8 mouse cellular contexts compared by ENCODE assay signal in genomic region chr11:59163255-59164236, GRCm38 (mm10). TPM values are rescaled to one million over a fixed set of nuclear protein-coding genes. Genes with fewer than 3 reads are reported as not detected.
DNase-seq lines count a peak whose midpoint lies in the region; ATAC-seq and TF ChIP-seq lines count a peak whose summit lies in the region.

Gene Iba57, minus strand, starts transcription at chr11:59163739.

- no peaks in the 10 kb centered on the region for H3K36me3 ChIP-seq in forebrain, embryonic 11.5 days (ENCODE audit: control insufficient read depth, insufficient read depth, low read length)
- H3K36me3 ChIP-seq in heart, postnatal 0 days (replicated peaks; ENCODE audit: control insufficient read depth, insufficient read depth, low read length), result 0 out of 2 replicates have a peak, but pooled peaks cover 3% of the 10 kb centered on the region
- H3K36me3 ChIP-seq in liver, embryonic 16.5 days (ENCODE audit: control insufficient read depth, insufficient read depth), result peaks cover 18% of the 10 kb centered on the region
- peaks cover 11% of the 10 kb centered on the region; the same call in 1 of the 2 replicates for H3K36me3 ChIP-seq in neural tube, embryonic 13.5 days
- H3K36me3 ChIP-seq in testis, adult 2 months (ENCODE audit: control insufficient read depth, insufficient read depth, low read length), result no peaks in the 10 kb centered on the region; the same call in 1 of the 2 replicates

- no peaks in the 10 kb centered on the region for H3K27me3 ChIP-seq in forebrain, embryonic 11.5 days (ENCODE audit: control insufficient read depth, insufficient read depth, low read length)
- no peaks in the 10 kb centered on the region for H3K27me3 ChIP-seq in heart, postnatal 0 days (ENCODE audit: control insufficient read depth, insufficient read depth, low read length)
- H3K27me3 ChIP-seq in liver, embryonic 16.5 days (ENCODE audit: control insufficient read depth, insufficient read depth, low read depth, low read length), result no peaks in the 10 kb centered on the region
- H3K27me3 ChIP-seq in neural tube, embryonic 13.5 days, result no peaks in the 10 kb centered on the region
- H3K27me3 ChIP-seq in testis, adult 2 months (ENCODE audit: control insufficient read depth, insufficient read depth, low read length), result no peaks in the 10 kb centered on the region

- TF ChIP-seq EP300 in heart, postnatal 0 days (IDR thresholded peaks at IDR 0.05; ENCODE audit: low read depth), result peak; percentile 49; the same call in 1 of the 2 replicates

- peak; percentile 99 for ATAC-seq in forebrain, embryonic 11.5 days (replicated peaks; ENCODE audit: low FRiP score)
- ATAC-seq in heart, postnatal 0 days (ENCODE audit: insufficient read depth, low read depth), result peak; percentile 95
- peak; percentile 91 for ATAC-seq in liver, embryonic 16.5 days (ENCODE audit: low read depth)
- peak; percentile 98 for ATAC-seq in neural tube, embryonic 13.5 days (ENCODE audit: low read depth)

- no peaks in the 10 kb centered on the region for H3K9me3 ChIP-seq in forebrain, embryonic 11.5 days (ENCODE audit: control insufficient read depth, low read length)
- no peaks in the 10 kb centered on the region for H3K9me3 ChIP-seq in heart, postnatal 0 days (replicated peaks; ENCODE audit: control insufficient read depth, low read length)
- H3K9me3 ChIP-seq in liver, embryonic 16.5 days (replicated peaks; ENCODE audit: control insufficient read depth, low read length), result no peaks in the 10 kb centered on the region
- H3K9me3 ChIP-seq in neural tube, embryonic 13.5 days, result no peaks in the 10 kb centered on the region

- peak; percentile 14; the same call in 1 of the 2 replicates for TF ChIP-seq CTCF in heart, postnatal 0 days (IDR thresholded peaks at IDR 0.05; ENCODE audit: low read depth)
- no peak for TF ChIP-seq CTCF in testis, adult 2 months (IDR thresholded peaks at IDR 0.05; ENCODE audit: control insufficient read depth, insufficient read depth, insufficient replicate concordance, low read depth, low read length)

- 3% methylated on average over 66 of the region's 68 CpGs for WGBS in forebrain, embryonic 11.5 days
- 2% methylated on average over 68 of the region's 68 CpGs for WGBS in heart, postnatal 0 days
- under 1% methylated on average over 62 of the region's 68 CpGs for WGBS in liver, embryonic 16.5 days (ENCODE audit: insufficient replicate concordance)
- 3% methylated on average over 68 of the region's 68 CpGs for WGBS in neural tube, embryonic 13.5 days

- TF ChIP-seq POLR2A in testis, adult 2 months (IDR thresholded peaks at IDR 0.05; ENCODE audit: control insufficient read depth, low read depth, low read length), result peak; percentile 90

- H3K4me1 ChIP-seq in forebrain, embryonic 11.5 days (replicated peaks; ENCODE audit: control insufficient read depth, insufficient read depth, low read length), result peaks cover 2% of the 10 kb centered on the region; the same call in 1 of the 2 replicates
- H3K4me1 ChIP-seq in heart, postnatal 0 days (ENCODE audit: control insufficient read depth, insufficient read depth), result peaks cover 21% of the 10 kb centered on the region
- H3K4me1 ChIP-seq in liver, embryonic 16.5 days (ENCODE audit: control insufficient read depth, low read depth, low read length), result peaks cover 41% of the 10 kb centered on the region
- H3K4me1 ChIP-seq in neural tube, embryonic 13.5 days (replicated peaks), result peaks cover 22% of the 10 kb centered on the region
- H3K4me1 ChIP-seq in testis, adult 2 months (ENCODE audit: control insufficient read depth, insufficient read depth, low read length), result peaks cover 11% of the 10 kb centered on the region

- peak within 1 kb of the TSS; percentile 76 for H3K4me2 ChIP-seq in forebrain, embryonic 11.5 days (ENCODE audit: low read depth, low read length, severe bottlenecking)
- peak within 1 kb of the TSS; percentile 55 for H3K4me2 ChIP-seq in heart, postnatal 0 days (ENCODE audit: low read depth, low read length)
- peak within 1 kb of the TSS; percentile 94 for H3K4me2 ChIP-seq in liver, embryonic 16.5 days (ENCODE audit: low read depth, low read length)
- peak within 1 kb of the TSS; percentile 69 for H3K4me2 ChIP-seq in neural tube, embryonic 13.5 days

- H3K4me3 ChIP-seq in forebrain, embryonic 11.5 days (ENCODE audit: low read depth, low read length), result peak within 1 kb of the TSS; percentile 74
- H3K4me3 ChIP-seq in heart, postnatal 0 days (ENCODE audit: low read depth, low read length), result peak within 1 kb of the TSS; percentile 69
- H3K4me3 ChIP-seq in liver, embryonic 16.5 days (ENCODE audit: low read depth, low read length), result peak within 1 kb of the TSS; percentile 85
- peak within 1 kb of the TSS; percentile 58 for H3K4me3 ChIP-seq in neural tube, embryonic 13.5 days
- H3K4me3 ChIP-seq in testis, adult 2 months (ENCODE audit: control insufficient read depth, low read depth, low read length), result peak within 1 kb of the TSS; percentile 97

- H3K9ac ChIP-seq in forebrain, embryonic 11.5 days (ENCODE audit: low read length), result peak within 1 kb of the TSS; percentile 96
- peak within 1 kb of the TSS; percentile 59 for H3K9ac ChIP-seq in heart, postnatal 0 days (replicated peaks; ENCODE audit: low read depth, low read length)
- H3K9ac ChIP-seq in liver, embryonic 16.5 days (ENCODE audit: low read depth, low read length), result peak within 1 kb of the TSS; percentile 98
- H3K9ac ChIP-seq in neural tube, embryonic 13.5 days, result peak within 1 kb of the TSS; percentile 78

- H3K27ac ChIP-seq in forebrain, embryonic 11.5 days (ENCODE audit: low read depth, low read length), result peak within 1 kb of the TSS; percentile 97
- H3K27ac ChIP-seq in heart, postnatal 0 days (ENCODE audit: low read depth), result peak within 1 kb of the TSS; percentile 100
- peak within 1 kb of the TSS; percentile 98 for H3K27ac ChIP-seq in liver, embryonic 16.5 days (ENCODE audit: low read length)
- peak within 1 kb of the TSS; percentile 98 for H3K27ac ChIP-seq in neural tube, embryonic 13.5 days (replicated peaks)
- H3K27ac ChIP-seq in testis, adult 2 months (ENCODE audit: control insufficient read depth, insufficient read depth, low read depth, low read length), result peak within 1 kb of the TSS; percentile 99

- peak; percentile 92 for DNase-seq in CD8-positive naive resting alpha-beta T cell, adult 2 months (ENCODE audit: low read depth in 2 of 2, low spot score in 2 of 2)
- DNase-seq in c-Kit-positive CD71-negative TER-119-negative erythroid progenitor cells, embryonic 14.5 days (ENCODE audit: low read depth), result peak; percentile 91
- peak; percentile 98 for DNase-seq in forebrain, embryonic 11.5 days (ENCODE audit: low spot score)
- peak; percentile 98 for DNase-seq in heart, postnatal 0 days (ENCODE audit: low spot score)
- peak; percentile 96 to 99 for DNase-seq in kidney, postnatal 4 days

RNA-seq across cellular contexts. Expression of gene Iba57, which starts in this region (rescaled TPM):
- 2.4 and 3.2 TPM in 2 replicates for polyA plus RNA-seq in forebrain, embryonic 11.5 days (2014; fragmentation: Nextera tagmentation; extraction: Ambion mirVana)
- total RNA-seq in heart, postnatal 0 days (2014; rRNA removed; ENCODE audit: low replicate concordance), result 10.2 and 12.4 TPM in 2 replicates
- 10.7 and 11.0 TPM in 2 replicates for polyA plus RNA-seq in heart, postnatal 0 days (2015; fragmentation: Nextera tagmentation; extraction: Ambion mirVana)
- 12.8 and 13.3 TPM in 2 replicates for polyA plus RNA-seq in liver, embryonic 16.5 days (2015; fragmentation: Nextera tagmentation; extraction: Ambion mirVana)
- polyA plus RNA-seq in neural tube, embryonic 13.5 days (2015; fragmentation: Nextera tagmentation; extraction: Ambion mirVana), result 6.0 and 6.3 TPM in 2 replicates
- polyA plus RNA-seq in testis, adult 2 months (2012; rRNA removed), result 9.4 and 10.3 TPM in 2 replicates

Comparison
In these comparisons a context has a peak if more than half of its experiments do, and no peak if none do; other contexts are left out.
1. Peak in every context shown above with its lines: DNase-seq, ATAC-seq, H3K4me3 ChIP-seq and H3K27ac ChIP-seq.